Mouse (Mus musculus): ENCODE measurements around the gene Fam209.
A peak's percentile ranks its signal among the peaks of the same experiment; 100 is the strongest.

Fam209 gene

DNA sequence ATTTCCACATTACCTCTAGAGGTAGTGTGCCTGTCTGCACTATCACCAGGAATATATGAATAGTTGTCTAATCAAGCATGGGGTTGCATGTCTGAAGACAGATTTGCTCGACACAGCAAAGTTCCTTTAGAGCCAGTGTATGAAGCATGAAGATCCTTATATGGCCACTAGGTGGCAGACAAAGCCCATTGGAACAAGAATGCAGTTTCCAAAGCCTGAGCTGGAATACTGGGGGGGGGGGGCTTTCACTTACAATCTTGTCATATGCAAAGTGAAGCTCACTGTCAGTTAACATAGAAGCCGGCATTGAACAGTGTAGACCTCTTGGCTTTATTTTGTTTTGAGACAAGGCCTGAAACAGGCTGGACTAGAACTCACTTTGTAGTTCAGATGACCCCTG lies 5.5 kb downstream of the Fam209 start:
- DNase-seq: peak; percentile 55

GRCm38 (mm10) chr2:172480296-172480695 lies 8.0 kb downstream of the Fam209 start:
- DNase-seq: no peak

DNA sequence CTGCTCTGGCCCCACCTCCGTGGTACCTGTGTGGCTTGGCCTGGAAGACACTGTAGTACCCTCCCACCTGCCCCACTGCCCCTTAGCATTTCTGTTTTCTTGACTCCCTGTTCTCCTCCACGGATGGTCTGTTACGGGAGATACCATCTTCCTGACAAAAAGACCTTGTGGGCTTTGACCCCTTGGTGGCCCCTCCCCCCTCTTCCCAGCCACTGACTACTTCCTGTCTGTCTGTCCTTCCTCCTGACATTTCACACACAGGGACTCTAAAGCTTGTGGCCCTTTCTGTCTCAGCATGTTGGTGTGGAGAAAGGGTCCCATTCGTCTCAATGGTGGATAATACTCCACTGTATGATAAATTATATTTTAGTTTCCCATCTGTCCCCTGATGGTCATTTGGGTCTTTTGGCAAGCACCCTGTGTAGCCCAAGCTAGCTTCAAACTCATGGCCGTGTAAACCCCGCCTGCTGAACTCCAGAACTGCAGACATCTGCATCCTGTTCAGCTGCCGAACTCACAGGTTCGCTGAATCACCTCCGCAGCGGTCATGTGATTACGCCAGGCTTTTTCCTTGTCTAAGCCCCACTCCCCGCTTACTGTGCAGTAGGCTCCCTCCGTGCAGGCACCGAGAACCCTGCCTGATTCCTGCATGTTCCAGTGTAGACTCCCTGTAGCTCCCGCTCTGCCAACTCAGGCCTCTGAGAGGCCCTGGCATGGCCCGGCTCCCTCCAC lies 9.5 kb downstream of the Fam209 start:
- DNase-seq: no peak

- no peak for DNase-seq
These were observed 11.6 kb downstream of the Fam209 start for GRCm38 (mm10) chr2:172483766-172484413.

GRCm38 (mm10) chr2:172484696-172485370 lies 12.5 kb downstream of the Fam209 start:
- no peak for DNase-seq

GRCm38 (mm10) chr2:172496736-172497345 lies 24.5 kb downstream of the Fam209 start:
- peak; percentile 27 for DNase-seq

DNA sequence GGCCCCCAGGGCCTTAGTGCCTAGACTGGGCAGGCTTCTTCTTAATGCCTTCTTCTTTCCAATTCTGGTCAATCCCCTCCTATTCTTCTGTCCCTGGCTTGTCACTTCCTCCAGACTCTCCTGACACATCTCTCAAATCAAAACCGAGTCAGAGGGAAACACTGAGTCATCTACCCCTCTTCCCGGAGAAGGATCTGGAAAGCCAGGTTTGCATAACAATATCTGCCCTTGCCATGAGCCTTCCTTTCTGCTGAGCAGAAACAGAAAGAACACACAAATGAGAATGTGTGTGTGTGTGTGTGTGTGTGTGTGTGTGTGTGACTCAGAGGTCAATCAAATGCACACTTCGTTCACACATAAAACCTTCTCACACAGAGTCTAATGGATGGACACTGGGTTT lies 26.5 kb downstream of the Fam209 start:
- no peak for DNase-seq

GRCm38 (mm10) chr2:172500752-172501316 lies 28.5 kb downstream of the Fam209 start:
- DNase-seq: no peak

DNA sequence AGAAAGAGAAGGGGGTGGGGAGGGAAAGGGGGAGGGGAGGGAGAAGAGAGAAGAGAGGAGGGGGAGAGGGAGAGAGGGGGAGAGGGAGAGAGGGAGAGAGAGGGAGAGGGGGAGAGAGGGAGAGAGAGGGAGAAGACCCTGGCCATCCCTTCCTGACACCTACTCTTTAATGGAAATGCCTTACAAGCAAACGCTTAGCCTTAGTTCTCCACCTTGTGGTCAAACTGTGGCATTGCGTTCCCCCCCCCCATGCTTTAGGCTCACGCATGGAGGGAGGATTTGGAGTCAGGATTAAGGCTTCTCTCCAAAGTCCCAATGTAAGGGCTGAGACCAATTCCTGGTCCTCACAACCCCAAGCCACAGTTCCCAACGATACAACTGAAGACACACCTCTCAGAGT lies 29.0 kb downstream of the Fam209 start:
- DNase-seq: no peak

DNA sequence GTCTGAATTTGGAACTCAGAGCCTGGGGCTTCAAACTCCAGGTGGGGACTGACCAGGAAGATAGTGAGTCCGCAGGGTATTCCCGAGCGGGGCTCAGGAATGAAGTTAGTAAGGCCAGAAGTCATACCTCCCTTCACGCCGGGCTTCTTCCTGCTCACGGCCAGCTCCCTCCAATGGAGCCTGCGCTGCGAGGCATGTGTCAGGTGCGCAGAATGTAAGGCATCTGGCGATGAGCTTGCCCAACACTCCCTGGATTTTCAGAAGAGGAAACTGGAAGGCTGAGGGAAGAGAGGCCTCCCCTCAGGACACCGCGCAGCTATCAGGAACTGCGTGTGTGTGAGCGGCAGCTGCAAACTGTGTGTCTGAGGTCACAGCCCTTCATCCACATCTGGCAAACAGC lies 29.8 kb downstream of the Fam209 start:
- no peak for DNase-seq

- peak; percentile 62 for DNase-seq
These were observed 33.8 kb downstream of the Fam209 start for GRCm38 (mm10) chr2:172506121-172506520.

GRCm38 (mm10) chr2:172510056-172510712 lies 37.9 kb downstream of the Fam209 start:
- no peak for DNase-seq

DNA sequence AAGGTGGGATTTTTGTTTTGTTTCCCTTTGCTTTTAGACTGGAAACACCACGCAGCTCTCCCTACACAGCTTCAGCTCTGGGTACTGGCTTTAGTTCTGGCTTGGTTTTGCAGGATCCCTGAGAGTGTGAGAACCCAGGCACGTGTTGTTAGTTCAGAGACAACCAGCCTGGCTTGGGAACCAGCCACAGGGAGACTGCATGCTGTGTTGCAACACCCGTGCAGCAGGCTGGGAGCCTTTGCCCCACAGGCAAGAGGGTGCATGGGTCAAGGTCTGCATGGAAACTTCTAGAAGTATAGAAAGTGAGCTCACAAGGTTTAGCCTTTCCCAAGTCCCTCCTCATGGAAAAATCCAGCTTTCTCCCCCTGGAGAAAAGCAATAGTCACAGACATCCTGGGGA lies 38.6 kb downstream of the Fam209 start:
- DNase-seq: no peak

DNA sequence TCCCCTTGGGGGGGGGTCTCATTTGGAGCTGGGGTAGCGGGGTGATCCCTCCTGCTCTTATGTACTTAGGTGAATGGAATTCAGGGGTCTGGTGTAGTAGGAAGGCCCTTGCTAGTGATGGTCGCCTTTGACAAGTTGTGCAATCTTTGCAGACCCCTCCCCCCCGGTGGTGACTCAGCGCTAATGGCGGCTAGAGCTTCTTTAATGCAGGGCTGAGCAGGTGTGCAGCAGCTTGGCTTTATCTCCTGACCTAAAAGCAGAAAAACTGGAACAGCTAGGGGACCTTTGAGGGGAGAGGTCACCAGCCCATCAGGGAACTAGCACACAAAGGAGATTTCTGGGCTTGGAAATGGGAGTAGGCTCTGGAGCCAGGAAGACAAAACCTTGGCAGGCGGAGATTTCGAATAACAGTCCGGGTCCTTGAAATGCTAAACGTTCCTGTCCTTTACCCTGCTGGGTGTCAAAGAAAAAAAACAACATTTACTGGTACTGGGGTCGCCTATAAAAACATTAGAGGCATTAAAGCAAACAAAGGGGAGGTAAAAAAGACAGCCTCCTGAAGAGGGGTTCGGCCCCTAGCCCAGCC lies 44.2 kb downstream of the Fam209 start:
- DNase-seq: no peak

GRCm38 (mm10) chr2:172520616-172521371 lies 48.5 kb downstream of the Fam209 start:
- no peak for DNase-seq

DNA sequence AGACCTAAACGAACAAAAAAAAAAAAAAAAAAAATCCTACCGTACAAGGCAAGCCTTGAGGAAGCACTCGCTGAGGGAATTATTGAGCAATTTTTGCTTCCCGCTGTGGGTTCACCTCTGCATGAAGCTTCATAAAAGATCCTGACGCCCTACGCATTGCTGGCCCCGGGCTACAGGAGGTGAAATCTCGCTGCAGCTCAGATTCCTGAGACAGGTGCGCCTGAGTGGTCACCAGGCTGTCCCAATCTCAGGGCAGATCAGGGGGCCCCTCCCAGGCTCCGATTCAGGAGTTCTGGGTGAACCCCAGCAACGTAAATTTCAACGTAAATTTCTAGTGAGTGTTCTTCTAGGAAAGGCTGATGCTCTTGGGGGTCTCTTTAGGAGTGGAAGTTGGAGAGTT lies 50.2 kb downstream of the Fam209 start:
- DNase-seq: no peak

Measured in kidney, adult 9 months (tissue).